ENCODE assay signal across 24 mouse cellular contexts in the genomic region with DNA sequence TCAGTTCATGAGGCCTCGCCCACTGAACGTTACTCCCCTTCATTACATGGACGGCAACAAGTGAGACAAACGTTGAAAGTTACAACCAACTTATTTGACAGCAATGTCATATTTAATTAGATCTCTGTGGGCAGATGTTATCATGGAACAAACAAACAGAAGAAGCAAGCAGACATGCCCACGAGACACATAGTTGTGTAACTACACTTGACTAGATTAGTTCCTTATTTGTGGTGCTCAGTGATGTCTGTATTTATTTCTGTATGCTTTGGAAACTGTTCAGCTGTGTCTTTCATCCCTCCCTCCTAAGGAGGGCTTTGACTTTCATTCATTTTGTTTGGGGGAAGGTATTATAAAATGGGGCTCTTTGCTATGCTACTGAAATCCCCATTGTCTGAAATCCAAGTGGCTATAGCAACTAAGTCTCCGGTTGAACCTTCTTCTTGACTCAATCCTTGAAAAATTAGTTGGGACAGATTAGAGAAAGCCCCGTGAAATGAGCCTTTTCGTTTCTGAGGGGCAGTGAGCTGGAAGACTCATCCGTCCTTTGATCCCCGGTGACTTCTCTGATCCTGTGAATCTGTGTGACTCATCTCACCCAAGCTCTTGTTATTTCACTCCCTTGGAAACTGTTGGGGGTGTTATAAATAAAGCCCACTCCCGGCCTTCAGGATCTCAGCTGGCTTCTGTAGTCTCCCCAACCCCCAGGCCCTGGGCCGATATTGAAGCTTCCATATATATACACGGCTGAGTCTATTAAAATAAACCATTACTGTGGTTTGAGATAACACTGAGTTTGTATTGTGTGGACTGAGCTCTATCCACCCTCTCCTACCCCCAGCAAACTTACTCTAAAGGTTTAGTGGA. TPM values are rescaled to one million over a fixed set of nuclear protein-coding genes. Genes with fewer than 3 reads are reported as not detected.
A peak's percentile ranks its signal among the peaks of the same experiment; 100 is the strongest.
DNase-seq lines count a peak whose midpoint lies in the region; ATAC-seq lines count a peak whose summit lies in the region.
"Had no signal": no experiment of that assay in that cellular context is flagged by ENCODE, and none has a peak within 500 bp of the region (broad histone marks: within the 10 kb centered on the region; RNA-seq: fewer than 3 reads in every experiment).

No protein-coding gene starts in this region.

- H3K36me3 ChIP-seq in midbrain, embryonic 14.5 days (ENCODE audit: control insufficient read depth, insufficient read depth, low read length): no peaks in the 10 kb centered on the region
- H3K36me3 ChIP-seq: hindbrain, embryonic 10.5 days; limb, embryonic 15.5 days had no signal

- DNase-seq in heart, adult 11 months: peak; percentile 81
- no peak for DNase-seq in heart, postnatal 4 days
- DNase-seq in midbrain, embryonic 14.5 days: peak; percentile 33
- no peak for DNase-seq in thymus, postnatal 4 days
- no peak for DNase-seq in gastrocnemius, adult 18-20 months (ENCODE audit: low spot score)
- DNase-seq: adrenal gland, postnatal 10 days; cerebellum, adult 11-12 months; cerebellum, postnatal 25 days; gastrocnemius, postnatal 25 days; kidney, adult 18-20 months; kidney, postnatal 10 days; layer of hippocampus, postnatal 36 days; right cerebral cortex, adult 18-20 months had no signal

- H3K9me3 ChIP-seq in midbrain, embryonic 14.5 days (ENCODE audit: control insufficient read depth, low read length): no peaks in the 10 kb centered on the region
- H3K9me3 ChIP-seq: hindbrain, embryonic 10.5 days; limb, embryonic 15.5 days had no signal

- no peaks in the 10 kb centered on the region for H3K4me1 ChIP-seq in midbrain, embryonic 14.5 days (ENCODE audit: control insufficient read depth, insufficient read depth, low read length)
- H3K4me1 ChIP-seq: limb, embryonic 15.5 days had no signal

- no peak overlapping the region for H3K4me3 ChIP-seq in midbrain, embryonic 14.5 days (replicated peaks; ENCODE audit: low read depth, low read length)
- H3K4me3 ChIP-seq: hindbrain, embryonic 10.5 days; layer of hippocampus, adult 2 months; limb, embryonic 15.5 days had no signal

- H3K9ac ChIP-seq in midbrain, embryonic 14.5 days (replicated peaks; ENCODE audit: low read length): no peak overlapping the region
- H3K9ac ChIP-seq: limb, embryonic 15.5 days had no signal

- no peak overlapping the region for H3K4me2 ChIP-seq in midbrain, embryonic 14.5 days (ENCODE audit: low read length)
- H3K4me2 ChIP-seq: limb, embryonic 15.5 days had no signal

- ATAC-seq in CD4-positive, CD25-positive, alpha-beta regulatory T cell, adult 4 months: peak; percentile 6
- peak; percentile 47 for ATAC-seq in common myeloid progenitor, adult 5-6 weeks (replicated peaks; ENCODE audit: low read depth, poor library complexity, severe bottlenecking)
- no peak for ATAC-seq in midbrain, embryonic 14.5 days (ENCODE audit: low FRiP score, low TSS enrichment)
- ATAC-seq: hindbrain, postnatal 0 days; lung, postnatal 0 days had no signal

- WGBS in midbrain, embryonic 14.5 days: 17% methylated on average over 13 of the region's 13 CpGs

- no peak overlapping the region for H3K27ac ChIP-seq in midbrain, embryonic 14.5 days (replicated peaks; ENCODE audit: low read depth, low read length)
- H3K27ac ChIP-seq: hindbrain, embryonic 10.5 days; hindbrain, postnatal 0 days; layer of hippocampus, adult 2 months; limb, embryonic 15.5 days had no signal

- no peaks in the 10 kb centered on the region for H3K27me3 ChIP-seq in midbrain, embryonic 14.5 days (ENCODE audit: control insufficient read depth, insufficient read depth, low read length)
- H3K27me3 ChIP-seq: limb, embryonic 15.5 days had no signal

RNA-seq across cellular contexts. Expression of a gene that starts 12.4 kb away (rescaled TPM):
- under 1 TPM; 0.50 to 0.68 TPM for total RNA-seq in heart, postnatal 4 days (2021)
- polyA plus RNA-seq in CD4-positive, CD25-positive, alpha-beta regulatory T cell, adult 4 months (2017; shearing (Covaris generic)): not detected
- total RNA-seq in common myeloid progenitor, adult 5-6 weeks (2017): 0.14 TPM in 1 of 2 replicates, not detected in the other
- polyA plus RNA-seq in midbrain, embryonic 14.5 days (2014; fragmentation: Nextera tagmentation; extraction: Ambion mirVana): 0.13 and 0.26 TPM in 2 replicates
- total RNA-seq in gastrocnemius, adult 18-20 months (2021): under 1 TPM; 0.11 to 0.40 TPM
- total RNA-seq: layer of hippocampus, adult 2 months; layer of hippocampus, postnatal 36 days had no signal

RNA-seq across cellular contexts. Expression of a gene that starts 28.7 kb away (rescaled TPM):
- total RNA-seq in heart, postnatal 4 days (2021): not detected
- under 1 TPM in 1 of 2 experiments, not detected in 1; 0.77 TPM for polyA plus RNA-seq in CD4-positive, CD25-positive, alpha-beta regulatory T cell, adult 4 months (2017; shearing (Covaris generic))
- not detected in 2 replicates for total RNA-seq in common myeloid progenitor, adult 5-6 weeks (2017)
- polyA plus RNA-seq in midbrain, embryonic 14.5 days (2014; fragmentation: Nextera tagmentation; extraction: Ambion mirVana): not detected in 2 replicates
- not detected for total RNA-seq in gastrocnemius, adult 18-20 months (2021)
- total RNA-seq: adrenal gland, postnatal 10 days; gastrocnemius, postnatal 25 days; hindbrain, postnatal 0 days; left cerebral cortex, postnatal 14 days had no signal
- polyA plus RNA-seq: forebrain, embryonic 11.5 days; heart, embryonic 16.5 days; hindbrain, embryonic 10.5 days; hindbrain, postnatal 0 days; limb, embryonic 15.5 days; liver, embryonic 16.5 days; lung, postnatal 0 days had no signal

Comparison
In these comparisons a context has a peak if more than half of its experiments do, and no peak if none do; other contexts are left out.
1. DNase-seq: peak in heart, adult 11 months (single experiment) and midbrain, embryonic 14.5 days (single experiment); none in heart, postnatal 4 days (single experiment), thymus, postnatal 4 days (single experiment) and gastrocnemius, adult 18-20 months (single experiment).